Comparison of ENCODE assay signal across 28 mouse cellular contexts in genomic region chr2:75807460-75807859, GRCm38 (mm10).
"Had no signal": no experiment of that assay in that cellular context is flagged by ENCODE, and none has a peak within 500 bp of the region (broad histone marks: within the 10 kb centered on the region; RNA-seq: fewer than 3 reads in every experiment).

No protein-coding gene starts in this region.

- H3K27me3 ChIP-seq: limb, embryonic 12.5 days; limb, embryonic 13.5 days; limb, embryonic 15.5 days; liver, embryonic 12.5 days; liver, embryonic 13.5 days; liver, embryonic 15.5 days; lung, embryonic 15.5 days; midbrain, embryonic 12.5 days; midbrain, embryonic 13.5 days; midbrain, embryonic 15.5 days; neural tube, embryonic 12.5 days had no signal

- H3K4me3 ChIP-seq: limb, embryonic 10.5 days; limb, embryonic 12.5 days; limb, embryonic 13.5 days; limb, embryonic 15.5 days; liver, embryonic 12.5 days; liver, embryonic 13.5 days; liver, embryonic 15.5 days; lung, embryonic 15.5 days; megakaryocyte, embryonic 14.5 days; midbrain, embryonic 10.5 days; midbrain, embryonic 12.5 days; midbrain, embryonic 13.5 days; midbrain, embryonic 15.5 days; myocyte; neural tube, embryonic 12.5 days had no signal

- H3K4me1 ChIP-seq: limb, embryonic 10.5 days; limb, embryonic 12.5 days; limb, embryonic 13.5 days; limb, embryonic 15.5 days; liver, embryonic 12.5 days; liver, embryonic 13.5 days; liver, embryonic 15.5 days; midbrain, embryonic 10.5 days; midbrain, embryonic 12.5 days; midbrain, embryonic 13.5 days; midbrain, embryonic 15.5 days; neural tube, embryonic 12.5 days had no signal

- DNase-seq: left cerebral cortex, postnatal 4 days; liver; liver, embryonic 13.5 days; liver, postnatal 0 days; lung, adult 18-20 months; lung, adult 2 months; lung, embryonic 14.5 days; lung, postnatal 10 days; lung, postnatal 14 days; lung, postnatal 36 days; lung, postnatal 4 days; midbrain, embryonic 14.5 days had no signal

- H3K27ac ChIP-seq: limb, embryonic 10.5 days; limb, embryonic 12.5 days; limb, embryonic 13.5 days; limb, embryonic 15.5 days; liver, embryonic 12.5 days; liver, embryonic 13.5 days; liver, embryonic 14.5 days; liver, embryonic 15.5 days; lung, embryonic 15.5 days; macrophage; midbrain, embryonic 10.5 days; midbrain, embryonic 12.5 days; midbrain, embryonic 13.5 days; midbrain, embryonic 15.5 days; neural tube, embryonic 12.5 days had no signal

- H3K36me3 ChIP-seq: limb, embryonic 10.5 days; limb, embryonic 12.5 days; limb, embryonic 13.5 days; limb, embryonic 15.5 days; liver, embryonic 12.5 days; liver, embryonic 13.5 days; liver, embryonic 15.5 days; lung, embryonic 15.5 days; midbrain, embryonic 10.5 days; midbrain, embryonic 12.5 days; midbrain, embryonic 13.5 days; midbrain, embryonic 15.5 days; neural tube, embryonic 12.5 days had no signal
